Mouse (Mus musculus): Measurements from ENCODE around the gene Aff4.

The Aff4 gene

DNA sequence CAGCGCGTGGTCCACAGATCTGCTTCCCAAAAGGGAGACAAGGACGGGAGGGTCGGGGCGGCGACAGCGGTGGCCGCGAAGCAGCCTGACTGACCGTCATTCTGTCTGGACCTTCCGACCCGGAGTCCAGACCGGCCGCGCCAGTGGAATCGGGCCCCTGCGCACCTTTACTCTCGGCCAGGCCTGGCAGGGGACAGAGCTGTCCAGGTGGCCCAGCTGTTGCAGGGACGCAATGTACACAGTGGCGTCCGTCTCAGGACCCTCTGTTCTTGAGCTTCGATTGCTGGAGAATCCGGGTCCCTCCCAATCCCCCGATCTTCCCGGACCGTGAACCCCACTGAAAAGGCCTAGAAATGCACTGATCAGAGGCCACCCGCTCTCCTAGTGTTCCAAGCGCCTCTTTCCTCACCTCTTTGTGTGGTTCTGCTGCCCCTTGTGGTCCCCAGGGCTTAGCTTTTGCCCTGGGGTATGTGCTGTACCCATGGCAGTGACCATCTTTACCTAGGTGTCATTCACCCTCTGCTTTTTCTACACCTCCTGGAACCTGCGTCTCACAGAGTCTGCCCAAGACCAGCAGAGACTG lies 106.8 kb downstream of the Aff4 start:
- CTCF ChIA-PET: no interaction called here

GRCm38 (mm10) chr11:53458996-53459395 lies 108.4 kb downstream of the Aff4 start:
- CTCF ChIA-PET: no interaction called here

DNA sequence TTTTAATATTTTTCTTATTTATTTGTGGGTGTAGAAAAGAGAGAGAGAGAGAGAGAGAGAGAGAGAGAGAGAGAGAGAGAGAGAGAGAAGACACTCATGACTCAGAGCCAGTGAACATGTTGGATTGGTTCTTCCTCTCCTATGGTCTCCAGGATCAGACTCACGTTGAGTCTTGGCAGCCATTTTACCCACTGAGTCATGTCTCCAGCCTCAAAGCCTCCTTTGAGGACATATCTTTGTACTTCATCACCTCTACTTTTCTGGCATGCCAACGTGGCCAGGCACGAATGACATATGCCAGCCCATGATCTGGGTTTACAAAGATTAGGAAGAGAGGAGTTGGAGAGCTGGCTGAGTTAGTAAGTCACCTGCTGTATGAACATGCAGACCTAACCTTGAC lies 109.6 kb downstream of the Aff4 start:
- CTCF ChIA-PET: no interaction called here

DNA sequence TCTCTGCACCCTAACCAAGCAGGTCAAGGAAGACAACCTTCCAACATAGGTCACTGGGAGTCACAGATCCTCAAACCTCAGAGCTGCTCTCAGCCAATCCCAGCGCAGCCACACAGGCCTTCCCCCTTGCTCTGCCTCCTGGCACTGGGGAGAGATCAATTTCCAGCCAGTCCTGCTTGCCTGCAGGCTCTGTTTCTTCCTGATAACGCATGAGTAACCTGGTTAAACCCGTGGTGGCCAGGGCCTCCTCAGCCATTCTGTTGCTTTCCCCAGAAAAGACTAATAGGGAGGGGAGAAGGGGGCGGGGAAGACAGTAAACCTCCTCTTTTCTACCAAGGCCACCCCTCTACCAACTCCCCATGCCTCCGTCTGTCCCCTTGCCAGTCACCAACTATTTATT lies 111.1 kb downstream of the Aff4 start:
- CTCF ChIA-PET: interaction anchor here (0.7 kb wide), 1 partner anchor 477 kb away, joined by 4 read pairs; no protein-coding TSS in a partner anchor

DNA sequence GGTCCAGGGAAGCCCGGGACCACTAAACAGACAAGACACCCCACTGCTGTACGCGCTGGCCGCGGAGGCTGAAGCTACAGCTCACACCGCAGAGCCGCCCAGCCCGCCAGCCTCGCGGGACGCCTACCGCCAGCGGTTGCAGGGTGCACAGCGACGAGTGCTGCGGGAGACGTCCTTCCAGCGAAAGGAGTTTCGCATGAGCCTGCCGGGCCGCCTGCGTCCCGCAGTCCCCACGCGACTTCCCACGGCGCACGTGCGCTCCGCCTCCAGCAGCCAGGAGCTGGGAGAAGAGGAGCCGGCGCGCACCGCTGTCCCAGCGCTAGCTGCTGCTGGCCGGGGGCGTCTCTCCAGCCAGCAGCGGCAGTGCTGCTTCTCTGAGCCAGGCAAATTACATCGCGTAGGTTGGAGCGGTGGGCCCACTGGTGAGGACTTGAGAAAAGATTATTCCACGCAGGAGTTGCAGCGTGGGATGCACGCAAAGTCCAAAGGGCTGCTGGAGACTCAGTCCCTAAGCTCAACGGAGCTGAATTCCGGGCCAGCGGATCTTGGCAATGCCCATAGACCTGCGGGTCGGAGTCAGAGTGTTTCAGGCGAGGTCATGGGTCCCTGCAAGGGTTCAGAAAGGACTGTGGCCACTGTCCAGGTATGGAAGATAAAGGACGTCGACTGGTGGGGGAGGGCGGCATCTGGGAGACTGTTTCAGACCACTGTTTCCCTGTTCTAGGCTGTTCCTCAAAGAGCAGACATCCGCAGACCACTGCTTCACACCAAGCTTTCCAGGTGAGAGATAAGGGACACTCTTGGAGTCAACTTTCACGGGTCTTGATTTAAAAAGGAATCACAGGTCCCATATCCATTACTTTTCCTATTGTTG lies 113.2 kb downstream of the Aff4 start:
- CTCF ChIA-PET: no interaction called here

GRCm38 (mm10) chr11:53466231-53466971 lies 115.8 kb downstream of the Aff4 start:
- CTCF ChIA-PET: no interaction called here

DNA sequence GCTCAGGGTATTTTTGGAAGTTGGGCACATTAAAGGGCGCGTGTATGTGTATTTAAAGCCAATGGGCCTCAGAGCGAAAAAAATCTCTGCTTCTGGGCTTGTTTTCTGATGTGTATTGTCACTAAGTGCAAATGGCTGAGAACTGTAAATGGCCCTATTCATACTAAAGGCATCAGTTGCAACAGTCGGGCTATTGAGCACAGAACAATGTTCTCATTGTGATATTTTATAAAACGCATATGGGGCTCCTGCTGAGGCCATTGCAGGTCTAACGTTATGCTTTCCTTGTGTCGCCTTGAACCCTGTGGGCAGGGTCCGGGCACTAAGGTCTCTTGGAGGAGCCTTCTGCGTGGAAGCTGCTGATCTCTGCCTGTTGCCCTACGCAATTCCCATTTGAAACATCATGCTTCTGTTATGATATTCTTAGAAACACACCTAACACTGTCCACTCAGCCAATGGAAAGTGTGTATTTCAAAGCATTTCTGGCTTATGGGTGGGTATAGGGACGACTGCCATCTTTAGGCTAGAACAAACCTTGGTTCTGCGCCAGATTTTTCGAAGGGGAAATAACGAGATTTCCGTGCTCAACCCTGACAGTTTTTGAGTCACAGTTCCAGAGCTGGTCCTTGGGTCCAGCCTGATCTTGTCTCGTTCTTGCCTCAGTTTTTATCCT lies 118.8 kb downstream of the Aff4 start:
- CTCF ChIA-PET: interaction anchor here (0.7 kb wide), 1 partner anchor 1609 kb away, joined by 4 read pairs; no protein-coding TSS in a partner anchor

GRCm38 (mm10) chr11:53469968-53470695 lies 119.5 kb downstream of the Aff4 start, which contains the start of gene Gm9837:
TSS of gene Gm9837 (minus strand) at chr11:53470479.
- CTCF ChIA-PET: interaction anchor here (0.6 to 0.7 kb wide), 3 partner anchors 76 to 1609 kb away, joined by 3 to 4 read pairs (median 3); no protein-coding TSS in a partner anchor
